Mouse (Mus musculus): ENCODE measurements around the gene Rnf114.

GRCm38 (mm10) chr2:167450647-167451046 is 41.8 kb upstream of the Rnf114 start:
- TF ChIP-seq POLR2A (IDR thresholded peaks at IDR 0.05; ENCODE audit: extremely low read depth, insufficient read depth, low read length): no peak
- peak; percentile 20; the same call in 1 of the 2 replicates for TF ChIP-seq CTCF (IDR thresholded peaks at IDR 0.05; ENCODE audit: low read depth, low read length)
